Mouse (Mus musculus) adrenal gland, postnatal 4 days (tissue): ENCODE results near the gene Hoxd1. TPM values are rescaled to one million over a fixed set of nuclear protein-coding genes. Genes with fewer than 3 reads are reported as not detected.

Experiments
- DNase-seq, 2 experiments: peaks; one replicate each; pipeline ENCODE4 v3.0.0; 2021 to 2022; ENCODE audit warnings: low spot score in 2 of 2, mixed read lengths in 2 of 2
- total RNA-seq, 2 experiments: library from RNA; stranded (reverse); gene quantifications; 2 replicates each; pipeline ENCODE4 v1.2.3; 2021

Gene Hoxd1
- total RNA-seq, 2 experiments from 2014 or later: 0.50 TPM; not detected in 1

DNA sequence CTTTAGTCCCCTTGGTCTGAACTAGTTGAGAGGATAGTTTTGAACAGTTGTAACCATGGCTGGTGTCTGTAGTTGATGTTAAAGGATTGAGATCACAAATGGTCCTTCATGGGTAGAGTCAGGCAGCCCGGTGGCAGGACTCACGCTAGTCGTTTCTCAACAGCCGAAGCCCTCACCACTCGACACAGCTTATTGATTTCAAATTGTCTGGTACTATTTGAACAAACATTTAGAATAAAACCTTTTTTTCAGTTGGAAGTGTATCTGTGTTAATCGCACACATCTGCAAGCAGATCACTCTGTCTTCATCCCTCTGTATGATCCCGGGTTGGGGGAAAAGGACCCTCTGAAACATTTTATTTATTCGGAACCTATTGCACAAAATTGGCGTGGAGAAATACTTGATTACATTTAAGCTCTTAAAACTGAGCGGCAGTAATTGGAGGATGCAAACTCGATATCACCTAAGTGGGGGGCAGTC is 15.1 kb upstream of the Hoxd1 start:
- no peak for DNase-seq

DNA sequence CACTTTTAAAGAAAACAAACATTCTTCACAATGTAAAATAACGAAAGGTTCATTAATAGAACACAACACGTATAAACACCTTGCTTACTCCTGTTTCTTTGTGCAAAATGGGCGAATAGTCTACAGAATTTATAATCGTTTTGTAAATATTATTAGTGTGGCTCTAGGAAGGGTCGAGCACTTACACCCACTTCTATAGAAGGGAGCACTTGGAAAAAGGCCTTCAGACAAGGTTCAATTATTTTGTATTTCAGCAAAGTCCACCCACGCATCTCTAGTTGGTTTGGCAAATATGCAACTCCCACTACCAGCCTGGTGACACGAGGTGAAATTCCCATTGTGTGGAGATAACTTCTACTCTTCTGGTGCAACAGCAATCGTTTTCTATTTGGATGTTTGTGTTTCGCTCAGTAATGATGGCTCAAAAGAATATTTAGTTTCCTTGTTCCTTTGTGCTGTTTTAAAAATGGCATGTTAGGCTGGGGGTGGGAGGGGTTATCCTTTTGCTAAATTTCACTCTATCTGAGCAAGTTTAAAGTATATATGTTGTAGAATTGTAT is 14.3 kb upstream of the Hoxd1 start:
- no peak for DNase-seq

DNA sequence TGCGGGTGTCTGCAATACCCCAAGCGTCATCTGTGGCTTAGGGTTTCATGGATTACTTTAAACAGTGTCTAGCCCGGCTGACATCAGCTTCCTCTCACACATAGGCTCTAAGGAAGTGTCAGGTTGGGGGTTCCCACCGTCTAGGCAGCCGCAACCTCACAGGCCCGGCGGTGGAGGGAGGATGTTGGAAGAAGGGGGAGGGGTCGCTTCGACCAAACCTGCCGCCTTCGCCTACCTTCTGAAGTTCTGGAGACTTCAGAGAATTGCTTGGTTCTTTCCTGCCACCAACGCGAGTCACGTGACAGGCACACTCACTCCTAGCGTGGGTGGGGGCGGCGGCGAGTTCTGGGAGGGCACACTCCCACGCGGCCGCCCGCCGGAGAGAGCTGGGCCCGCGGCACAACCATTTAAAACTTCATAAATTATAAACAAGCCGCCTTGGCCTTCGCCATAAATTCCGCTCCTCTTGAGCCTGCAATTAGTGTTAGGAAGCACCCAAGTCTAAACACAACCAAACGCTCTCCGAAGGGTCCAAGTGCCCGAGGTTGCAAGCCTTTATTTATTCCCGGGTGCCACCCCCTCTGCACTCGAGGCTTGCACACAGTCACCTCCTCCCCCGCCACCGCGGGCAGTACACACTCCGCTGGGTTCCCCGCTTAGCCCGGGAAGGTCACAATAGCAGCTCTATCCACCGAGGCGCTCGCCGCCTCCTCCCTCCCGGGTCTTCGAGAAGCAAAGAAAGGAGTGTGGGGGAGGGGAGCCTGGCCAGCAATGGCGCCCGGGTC is 13.3 kb upstream of the Hoxd1 start:
- no peak for DNase-seq

DNA sequence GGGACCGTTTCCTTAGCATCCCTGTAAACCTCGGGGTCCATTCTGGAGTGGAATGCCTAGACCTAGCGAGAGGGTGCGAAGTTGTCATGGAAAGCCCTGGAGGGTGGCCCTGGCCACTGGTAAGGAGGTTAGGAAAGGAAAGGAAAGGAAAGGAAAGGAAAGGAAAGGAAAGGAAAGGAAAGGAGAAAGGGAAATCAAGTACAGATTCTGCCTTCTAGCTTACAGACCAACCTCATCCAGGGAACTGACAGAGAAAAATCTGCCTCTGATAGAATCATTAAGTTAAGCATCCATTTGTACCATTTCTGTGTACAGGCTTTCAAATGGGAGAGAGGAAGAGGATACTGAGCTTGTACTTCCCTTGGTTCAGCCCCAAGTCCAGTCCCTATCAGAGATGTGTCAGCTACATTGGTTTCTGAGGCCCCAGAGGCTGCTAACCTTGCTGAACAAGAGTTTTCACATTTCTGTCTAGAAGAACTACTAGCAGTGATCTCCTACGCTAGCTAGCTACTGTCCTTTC is 12.0 kb upstream of the Hoxd1 start:
- no peak for DNase-seq

DNA sequence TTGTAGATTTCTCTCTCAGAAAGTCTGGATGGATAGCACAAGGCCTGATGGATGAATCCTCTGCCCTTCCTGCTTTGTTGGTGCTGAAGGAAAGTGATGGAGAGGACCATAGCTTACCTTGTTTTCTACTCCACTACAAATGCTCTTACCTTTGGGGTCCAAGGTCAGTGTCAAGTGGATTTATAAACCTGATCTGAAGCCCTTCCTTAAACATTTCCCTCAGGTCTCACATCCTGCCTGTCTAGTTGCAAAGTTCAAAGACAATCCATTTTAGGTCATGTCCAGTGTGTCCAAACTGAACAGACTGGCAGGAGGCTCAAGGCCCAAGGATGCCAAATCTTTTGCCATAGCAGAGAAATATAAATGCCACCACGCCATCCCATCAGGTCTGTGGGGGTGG is 10.9 kb upstream of the Hoxd1 start:
- no peak for DNase-seq

DNA sequence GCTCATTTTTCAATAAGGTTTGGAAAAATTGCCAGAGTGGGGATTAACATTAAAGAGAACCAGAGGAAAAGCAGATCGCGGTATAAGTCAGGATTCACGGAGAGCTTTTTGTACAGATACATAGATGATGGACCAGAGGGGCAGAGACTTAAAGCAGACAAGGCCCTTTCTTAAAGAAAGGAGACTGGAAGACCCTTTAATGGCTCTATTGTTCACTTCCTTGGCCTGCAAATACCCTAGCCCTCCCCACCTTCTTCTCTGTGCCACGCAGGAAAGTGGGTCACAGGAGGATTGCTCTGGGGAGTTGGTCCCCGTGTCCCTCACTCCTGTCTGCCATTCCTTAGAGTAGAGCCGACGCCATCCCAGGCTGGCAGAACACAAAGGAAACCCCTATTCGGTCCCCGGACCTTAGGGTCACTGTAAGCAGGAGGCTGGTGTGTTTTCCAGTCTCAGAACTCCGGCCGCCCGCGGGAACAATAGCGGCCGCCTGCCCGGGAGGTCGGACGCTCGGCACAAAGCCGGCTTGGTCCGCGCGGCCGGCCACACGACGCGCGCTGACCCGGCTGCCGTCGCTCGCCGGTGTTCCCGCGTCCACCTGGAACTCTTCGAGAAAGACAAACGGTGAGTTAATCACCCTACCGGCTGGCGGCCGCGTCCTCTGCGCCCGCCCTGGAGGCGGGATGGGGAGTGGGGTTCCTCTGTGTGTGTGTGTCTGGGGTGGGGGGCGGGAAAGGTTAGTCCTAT is 10.2 kb upstream of the Hoxd1 start:
- DNase-seq: no peak

DNA sequence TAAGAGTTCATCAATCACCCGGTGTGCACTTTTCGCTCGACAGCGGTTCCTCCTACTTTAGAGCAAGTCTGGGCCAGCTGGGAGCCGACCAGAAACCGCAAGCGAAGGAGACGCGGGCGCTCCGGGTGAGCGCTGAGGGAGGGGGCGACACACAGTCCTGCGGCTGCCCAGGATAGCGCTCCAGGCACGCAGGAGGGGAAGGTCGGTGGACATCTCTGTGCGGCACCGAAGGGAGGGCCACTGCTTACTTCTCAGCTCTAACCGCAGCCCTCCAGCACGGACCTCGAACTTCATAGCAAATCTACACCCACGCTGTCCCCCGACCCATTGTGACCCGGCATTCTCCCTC is 9.6 kb upstream of the Hoxd1 start:
- no peak for DNase-seq

DNA sequence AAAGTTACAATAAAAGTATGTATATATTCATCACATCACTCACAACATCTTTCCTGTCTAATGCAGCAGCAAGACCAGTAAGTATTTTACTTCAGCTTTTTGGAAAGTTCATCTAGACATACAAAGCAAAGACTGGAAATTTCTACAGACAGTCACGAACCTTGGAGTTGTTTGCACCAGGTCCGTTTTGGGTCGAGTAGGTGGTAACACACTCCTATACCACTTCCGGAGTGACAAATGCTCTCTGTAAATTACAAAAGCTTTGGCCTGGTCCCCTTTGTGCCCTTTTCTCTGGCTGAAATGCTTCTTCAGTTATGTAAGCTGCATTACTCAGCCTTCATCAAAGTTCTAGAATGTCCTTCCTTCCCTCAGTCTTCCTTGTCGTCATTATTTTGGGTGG is 9.1 kb upstream of the Hoxd1 start:
- no peak for DNase-seq

DNA sequence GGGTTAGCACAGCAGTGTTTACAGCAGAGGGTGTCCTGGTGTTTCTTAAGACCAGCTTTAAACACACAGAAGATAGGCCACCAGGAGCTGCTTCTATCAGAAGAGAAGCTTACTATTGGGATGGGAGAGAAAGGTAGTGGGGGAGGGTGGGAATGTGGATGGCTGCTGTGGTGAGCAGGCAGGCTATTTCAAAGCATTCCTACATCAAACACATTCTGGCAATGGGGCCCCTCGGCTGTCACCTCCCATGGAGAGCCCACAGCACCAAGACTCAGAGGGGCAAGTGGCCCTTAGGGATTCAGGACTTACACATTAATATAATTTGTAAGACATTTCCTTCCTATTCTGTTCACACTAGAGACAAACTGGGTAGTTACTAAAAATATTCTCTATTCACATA is 2.6 kb upstream of the Hoxd1 start:
- DNase-seq: no peak

DNA sequence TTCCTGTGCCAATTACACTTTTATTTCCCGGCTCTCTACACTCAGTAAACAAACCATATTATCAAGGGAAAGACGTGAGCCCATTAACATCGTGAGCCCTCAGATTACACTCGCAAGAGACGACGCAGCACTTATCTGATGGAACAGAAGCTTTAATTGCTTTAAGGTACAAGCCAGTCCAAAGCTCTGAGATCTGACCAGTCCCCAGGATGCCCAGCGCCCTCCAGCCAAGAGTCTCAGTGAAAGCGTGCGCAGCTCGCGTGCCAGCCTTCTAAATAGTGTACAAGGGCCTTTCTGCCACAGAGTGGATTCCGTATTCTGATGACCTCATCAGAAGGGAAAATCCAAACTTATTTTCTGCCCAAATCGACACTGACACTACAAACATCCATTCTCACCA is 839 bp upstream of the Hoxd1 start:
- DNase-seq: no peak

DNA sequence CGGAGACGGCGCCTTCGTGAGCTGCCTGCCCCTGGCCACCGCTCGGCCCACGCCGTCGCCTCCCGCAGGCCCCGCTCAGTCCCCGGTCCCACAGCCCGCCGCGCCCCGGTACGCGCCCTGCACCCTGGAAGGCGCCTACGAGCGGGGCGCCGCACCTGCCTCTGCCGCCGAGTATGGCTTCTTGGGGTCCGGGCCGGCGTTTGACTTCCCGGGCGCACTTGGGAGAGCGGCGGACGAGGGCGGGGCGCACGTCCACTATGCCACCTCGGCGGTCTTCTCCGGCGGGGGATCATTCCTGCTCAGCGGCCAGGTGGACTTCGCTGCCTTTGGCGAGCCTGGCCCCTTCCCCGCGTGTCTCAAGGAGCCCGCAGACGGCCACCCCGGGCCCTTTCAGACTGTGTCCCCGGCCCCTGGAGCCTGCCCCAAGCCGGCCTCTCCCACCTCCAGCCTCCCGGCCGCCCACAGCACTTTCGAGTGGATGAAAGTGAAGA is 510 bp downstream of the Hoxd1 start:
- DNase-seq: no peak

DNA sequence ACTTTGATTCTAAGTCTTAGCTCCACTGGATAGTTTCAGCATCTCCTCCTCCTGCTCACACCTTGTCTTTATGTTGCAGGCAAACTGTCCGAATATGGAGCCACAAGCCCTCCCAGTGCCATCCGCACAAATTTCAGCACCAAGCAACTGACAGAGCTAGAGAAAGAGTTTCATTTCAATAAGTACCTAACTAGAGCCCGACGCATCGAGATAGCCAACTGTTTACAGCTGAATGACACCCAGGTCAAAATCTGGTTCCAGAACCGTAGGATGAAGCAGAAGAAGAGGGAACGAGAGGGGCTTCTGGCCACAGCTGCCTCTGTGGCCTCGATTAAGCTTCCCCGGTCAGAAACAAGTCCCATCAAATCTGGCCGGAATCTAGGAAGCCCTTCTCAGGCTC is 1.2 kb downstream of the Hoxd1 start:
- no peak for DNase-seq

DNA sequence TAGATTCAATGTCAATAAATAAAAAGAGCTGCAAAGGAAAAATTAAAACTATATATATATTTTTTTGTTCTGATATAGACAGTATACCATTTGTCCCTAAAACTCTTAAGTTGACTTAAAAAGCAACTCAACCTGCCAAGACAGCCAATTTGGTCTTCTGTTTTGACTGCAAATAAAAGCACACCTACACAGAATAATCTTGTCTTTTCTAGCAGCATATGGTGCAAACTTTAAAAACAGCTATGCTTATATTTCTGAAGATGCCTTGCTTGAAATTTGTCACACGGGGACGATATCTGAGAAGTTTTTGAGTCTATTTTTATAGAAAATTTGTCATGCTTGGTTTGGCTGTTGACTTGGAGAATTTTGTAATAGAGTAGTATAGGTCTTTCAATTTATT is 11.6 kb downstream of the Hoxd1 start:
- no peak for DNase-seq

DNA sequence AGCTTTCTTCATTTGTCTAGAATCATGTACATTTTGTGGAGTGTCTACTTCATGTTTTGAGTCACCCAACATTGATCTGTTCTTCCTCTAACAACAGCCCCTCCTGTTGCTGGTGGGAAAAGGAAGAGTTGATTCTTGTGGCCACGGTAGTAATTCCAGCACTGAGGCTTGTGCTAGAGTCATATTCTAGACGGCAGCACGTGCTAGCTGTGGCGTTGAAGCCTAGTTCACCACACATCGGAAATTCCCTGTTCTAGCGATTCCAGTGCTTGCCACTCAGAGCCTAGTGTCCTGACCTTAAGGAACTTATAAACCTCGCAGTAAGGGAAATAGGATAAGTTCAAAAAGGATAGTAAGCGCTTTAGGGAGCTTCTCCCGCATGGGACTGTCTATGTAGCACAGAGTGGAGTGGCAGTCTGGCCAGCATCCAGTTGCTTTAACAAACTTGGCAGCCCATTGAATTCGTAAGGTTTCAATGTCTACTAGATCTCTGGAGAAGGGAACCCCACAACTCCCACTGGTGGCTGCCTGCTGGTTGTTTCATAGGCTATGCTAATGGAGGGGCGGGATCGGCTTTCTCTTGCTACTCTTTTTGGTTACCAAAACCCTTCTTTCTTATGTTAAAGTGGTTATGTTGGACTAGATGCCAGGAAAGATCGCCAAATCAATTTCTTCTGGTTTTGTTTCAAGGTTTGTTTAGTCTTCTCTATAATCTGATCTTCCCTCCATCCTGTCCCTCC is 14.9 kb downstream of the Hoxd1 start:
- no peak for DNase-seq

DNA sequence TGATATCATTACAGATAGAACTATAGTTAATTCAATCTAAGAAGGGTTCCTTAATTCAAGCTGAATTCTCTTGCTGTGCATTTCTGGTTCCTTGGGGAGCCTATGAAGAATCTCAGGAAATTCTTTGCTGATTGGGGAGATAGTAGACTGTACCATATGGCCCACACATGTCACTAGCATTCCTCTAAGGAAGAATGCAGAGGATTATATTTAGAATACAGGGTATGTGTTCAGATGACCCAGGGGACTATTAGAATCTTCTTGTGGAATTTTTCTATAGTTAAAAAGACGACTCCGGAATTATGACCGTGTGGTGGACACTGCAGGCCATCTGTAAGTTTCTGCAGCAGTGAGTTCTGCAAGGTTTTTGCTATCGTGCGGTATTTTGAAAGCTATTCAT is 18.6 kb downstream of the Hoxd1 start:
- DNase-seq: no peak

DNA sequence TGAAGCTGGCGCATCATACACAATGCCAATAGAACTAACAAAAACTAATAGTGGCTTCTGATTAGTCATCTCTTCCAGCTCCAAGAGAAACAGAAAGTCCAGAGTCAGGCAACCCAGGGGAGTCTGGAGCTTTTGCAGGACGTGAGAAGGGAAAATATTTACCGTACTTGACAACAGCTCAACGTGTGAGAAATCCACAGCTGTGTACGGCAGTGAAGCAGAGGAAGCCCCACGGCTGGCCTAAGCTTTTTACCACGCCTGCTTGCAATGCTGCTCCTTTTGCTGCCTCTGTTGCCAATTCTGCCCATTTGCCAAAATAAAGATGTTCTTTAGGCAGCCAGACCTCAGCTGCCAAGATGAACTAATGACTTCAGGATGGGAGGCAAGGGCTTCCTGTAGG is 32.8 kb downstream of the Hoxd1 start:
- DNase-seq: no peak

DNA sequence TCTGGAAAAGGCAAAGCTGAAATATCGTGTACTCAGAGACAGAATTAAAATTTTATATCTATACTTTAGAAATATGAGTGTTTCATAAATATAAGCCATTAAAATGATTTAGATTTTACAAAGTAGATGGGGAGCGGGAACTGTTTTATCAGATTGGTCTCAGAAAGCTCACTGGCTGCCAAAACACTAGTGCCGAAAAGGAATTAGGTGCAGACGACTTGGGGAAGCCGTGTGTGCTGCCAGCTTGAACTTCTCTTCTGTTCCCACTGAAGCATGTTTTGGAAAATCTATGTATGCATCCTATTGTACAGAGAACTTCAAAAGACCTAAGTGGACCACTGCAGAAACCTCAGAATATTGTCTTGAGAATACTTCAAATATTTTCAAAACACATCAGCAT is 45.7 kb downstream of the Hoxd1 start:
- no peak for DNase-seq
